Mouse (Mus musculus) forebrain, embryonic 16.5 days (tissue): ENCODE results near the gene Slc17a7. TPM values are rescaled to one million over a fixed set of nuclear protein-coding genes. Genes with fewer than 3 reads are reported as not detected.
A peak's percentile ranks its signal among the peaks of the same experiment; 100 is the strongest.

Experiments used
- ATAC-seq: fragments of 200-750 bp; cut with Nextera tagmentation; 2 replicates; pipeline ENCODE4 v1.8.0; 2017; ENCODE audit warnings: mild to moderate bottlenecking, moderate library complexity
- H3K27ac ChIP-seq: fragments of 300-500 bp; sonication (generic); 2 replicates; pipeline ENCODE4 v1.5.1; 2014; ENCODE audit warnings: low read length, control low read depth
- H3K27me3 ChIP-seq: fragments of 300-500 bp; sonication (generic); replicated peaks from 2 replicates; pipeline ENCODE4 v1.6.1; 2014; ENCODE audit warnings: low read length; ENCODE audit not compliant: control insufficient read depth, insufficient read depth
- H3K36me3 ChIP-seq: fragments of 300-500 bp; sonication (generic); 2 replicates; pipeline ENCODE4 v1.6.1; 2014; ENCODE audit not compliant: control insufficient read depth, insufficient read depth
- H3K4me1 ChIP-seq: fragments of 300-500 bp; sonication (generic); replicated peaks from 2 replicates; pipeline ENCODE4 v1.6.1; 2014; ENCODE audit warnings: low read length; ENCODE audit not compliant: control insufficient read depth, insufficient read depth
- H3K4me2 ChIP-seq: fragments of 300-500 bp; sonication (generic); 2 replicates; pipeline ENCODE4 v1.6.1; 2014; ENCODE audit warnings: mild to moderate bottlenecking, low read length, control low read depth
- H3K4me3 ChIP-seq: fragments of 300-500 bp; sonication (generic); replicated peaks from 2 replicates; pipeline ENCODE4 v1.5.1; 2014; ENCODE audit warnings: mild to moderate bottlenecking, low read length, control low read depth
- H3K9ac ChIP-seq: fragments of 300-500 bp; sonication (generic); replicated peaks from 2 replicates; pipeline ENCODE4 v1.6.1; 2014; ENCODE audit warnings: low read depth, low read length, control low read depth
- H3K9me3 ChIP-seq: fragments of 300-500 bp; sonication (generic); 2 replicates; pipeline ENCODE4 v1.6.1; 2016; ENCODE audit warnings: low read length; ENCODE audit not compliant: control insufficient read depth
- WGBS: fragments of 180-500 bp; shearing (Covaris S2); extraction: QIAGEN DNeasy Blood & Tissue Kit; methylation state at CpG from one replicate; pipeline ENCODE4 v1.1.7; 2014; 5-methylcytosine and 5-hydroxymethylcytosine counted together
- polyA plus RNA-seq: library from polyadenylated mRNA; unstranded; fragments of >200 nt; fragmentation: Nextera tagmentation; extraction: Ambion mirVana; gene quantifications from 2 replicates; pipeline ENCODE4 v1.2.1, GENCODE M21; 2015

The Slc17a7 gene
- polyA plus RNA-seq, 1 experiment from 2014 or later = 20.1 TPM

DNA sequence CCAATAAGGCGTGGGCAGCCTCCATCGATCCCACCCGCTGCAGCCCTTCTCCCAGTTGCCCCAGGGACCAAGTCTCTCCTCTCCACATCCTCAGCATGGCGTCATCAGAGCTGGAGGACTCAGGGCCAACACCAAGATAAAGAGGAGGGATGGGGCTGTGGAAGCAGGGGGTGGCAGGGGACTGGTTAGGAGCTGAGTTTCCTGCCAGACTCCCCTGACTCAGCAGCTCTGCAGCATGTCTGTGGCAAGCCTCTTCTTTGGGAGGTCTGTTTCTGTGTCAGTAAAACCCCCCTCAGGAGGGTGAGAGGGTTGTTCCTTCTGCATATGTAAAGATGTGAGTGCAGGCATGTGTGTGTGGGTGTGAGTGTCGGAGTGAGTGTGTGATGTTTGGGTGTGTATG is 33.2 kb downstream of the Slc17a7 start:
- Histone ChIP-seq H3K4me1 (peaks cover 5% of the 10 kb centered on the region), H3K36me3 (no peaks in the 10 kb centered on the region), H3K4me2 (no peak overlapping the region), H3K4me3 (no peak overlapping the region), H3K9ac (no peak overlapping the region), H3K27me3 (no peaks in the 10 kb centered on the region), H3K27ac (no peak overlapping the region), H3K9me3 (no peaks in the 10 kb centered on the region)
- 75% methylated on average over 5 of the region's 5 CpGs for WGBS
- ATAC-seq = no peak

DNA sequence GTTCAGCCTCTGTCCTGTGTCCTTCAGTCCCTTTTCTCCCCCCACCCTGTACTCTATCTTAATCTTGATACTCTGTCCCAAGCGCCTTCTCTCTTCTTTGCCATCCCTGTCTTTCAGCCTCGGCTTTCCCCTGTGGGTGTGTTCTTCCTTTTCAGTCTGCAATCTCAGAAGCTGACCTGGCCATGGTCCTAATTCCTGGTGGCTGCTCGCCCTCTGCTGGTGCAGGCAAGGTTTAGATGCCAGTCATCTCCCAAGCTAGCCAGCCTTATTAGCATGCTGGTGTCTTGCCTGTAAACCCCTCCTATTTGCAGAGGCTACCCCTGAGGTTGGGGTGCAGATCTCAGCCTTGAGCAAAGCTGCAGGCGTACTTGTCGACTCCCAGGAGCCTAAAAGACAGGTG is 34.7 kb downstream of the Slc17a7 start:
- Histone ChIP-seq H3K9me3 (no peaks in the 10 kb centered on the region), H3K4me3 (no peak overlapping the region), H3K27me3 (no peaks in the 10 kb centered on the region), H3K4me2 (peak overlapping the region; percentile 7; the same call in 1 of the 2 replicates), H3K27ac (no peak overlapping the region), H3K9ac (0 out of 2 replicates have a peak overlapping the region, but pooled peaks have one; percentile 8), H3K36me3 (no peaks in the 10 kb centered on the region), H3K4me1 (peaks cover 5% of the 10 kb centered on the region)
- peak; percentile 54 for ATAC-seq
- 10% methylated on average over 5 of the region's 5 CpGs for WGBS

GRCm38 (mm10) chr7:45198961-45199360 is 35.2 kb downstream of the Slc17a7 start:
- 75% methylated on average over 11 of the region's 11 CpGs for WGBS
- Histone ChIP-seq H3K27me3 (no peaks in the 10 kb centered on the region), H3K9me3 (no peaks in the 10 kb centered on the region), H3K36me3 (no peaks in the 10 kb centered on the region), H3K4me1 (peaks cover 5% of the 10 kb centered on the region), H3K4me2 (no peak overlapping the region), H3K27ac (no peak overlapping the region), H3K9ac (no peak overlapping the region), H3K4me3 (no peak overlapping the region)
- ATAC-seq = no peak

DNA sequence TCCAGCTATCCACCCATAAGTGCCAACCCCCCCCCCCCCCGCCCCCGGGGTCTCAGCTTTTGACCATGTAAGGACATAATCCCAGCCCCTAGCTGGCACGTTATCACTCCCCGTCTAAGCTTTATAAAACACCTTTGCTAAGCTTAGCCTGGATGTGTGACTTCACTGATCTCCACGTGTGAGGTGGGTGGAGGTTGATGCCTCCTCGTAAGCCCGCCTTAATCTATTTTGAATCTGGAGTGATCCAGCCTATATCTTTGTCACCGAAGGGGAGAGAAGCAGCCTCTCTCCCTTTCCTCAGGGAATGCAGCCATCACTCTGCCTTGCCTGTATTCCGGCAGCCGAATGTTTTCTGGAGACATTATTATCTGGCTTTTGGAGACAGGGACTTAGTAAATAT is 38.9 kb downstream of the Slc17a7 start:
- Histone ChIP-seq H3K27me3 (no peaks in the 10 kb centered on the region), H3K4me3 (no peak overlapping the region), H3K4me2 (no peak overlapping the region), H3K9ac (no peak overlapping the region), H3K9me3 (no peaks in the 10 kb centered on the region), H3K36me3 (no peaks in the 10 kb centered on the region), H3K4me1 (peaks cover 9% of the 10 kb centered on the region), H3K27ac (no peak overlapping the region)
- 63% methylated on average over 10 of the region's 10 CpGs for WGBS
- ATAC-seq = no peak

- peaks cover 4% of the 10 kb centered on the region; the same call in 1 of the 2 replicates for H3K4me1 ChIP-seq
- WGBS = 8% methylated on average over 43 of the region's 44 CpGs
- H3K4me3 ChIP-seq = peak within 1 kb of the TSS; percentile 55
- no peaks in the 10 kb centered on the region for H3K27me3 ChIP-seq
- H3K9me3 ChIP-seq = no peaks in the 10 kb centered on the region
- H3K27ac ChIP-seq = peak within 1 kb of the TSS; percentile 75
- H3K9ac ChIP-seq = peak within 1 kb of the TSS; percentile 54
- no peaks in the 10 kb centered on the region for H3K36me3 ChIP-seq
- peak within 1 kb of the TSS; percentile 67 for H3K4me2 ChIP-seq
- ATAC-seq = peak; percentile 100
These were observed 40.8 kb downstream of the Slc17a7 start, which contains the start of gene Ccdc155 for GRCm38 (mm10) chr7:45204380-45205143. Gene Ccdc155, minus strand, starts transcription at chr7:45204892.

DNA sequence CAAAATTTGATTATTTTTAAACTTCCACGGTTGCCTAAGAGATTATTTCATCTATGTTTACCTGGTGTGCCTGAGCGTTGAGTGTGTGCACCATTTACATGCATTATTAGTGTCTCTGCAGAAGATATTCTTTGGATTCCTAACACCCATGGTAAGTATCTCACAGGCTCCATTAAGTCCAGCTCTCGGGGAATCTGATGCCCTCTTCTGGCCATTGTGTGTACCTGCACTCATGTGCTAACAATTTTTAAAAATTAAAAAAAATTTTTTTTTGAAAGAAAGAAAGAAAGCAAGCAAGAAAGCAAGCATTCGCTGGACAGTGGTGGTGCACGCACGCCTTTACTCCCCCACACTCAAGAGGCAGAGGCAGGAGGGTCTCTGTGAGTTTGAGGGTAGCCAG is 44.5 kb downstream of the Slc17a7 start:
- Histone ChIP-seq H3K9me3 (no peaks in the 10 kb centered on the region; the same call in 1 of the 2 replicates), H3K4me3 (no peak overlapping the region), H3K36me3 (no peaks in the 10 kb centered on the region), H3K4me2 (no peak overlapping the region), H3K27me3 (peaks cover 15% of the 10 kb centered on the region), H3K27ac (no peak overlapping the region), H3K4me1 (peaks cover 7% of the 10 kb centered on the region; the same call in 1 of the 2 replicates), H3K9ac (no peak overlapping the region)
- no peak for ATAC-seq
- 82% methylated on average over 6 of the region's 6 CpGs for WGBS

DNA sequence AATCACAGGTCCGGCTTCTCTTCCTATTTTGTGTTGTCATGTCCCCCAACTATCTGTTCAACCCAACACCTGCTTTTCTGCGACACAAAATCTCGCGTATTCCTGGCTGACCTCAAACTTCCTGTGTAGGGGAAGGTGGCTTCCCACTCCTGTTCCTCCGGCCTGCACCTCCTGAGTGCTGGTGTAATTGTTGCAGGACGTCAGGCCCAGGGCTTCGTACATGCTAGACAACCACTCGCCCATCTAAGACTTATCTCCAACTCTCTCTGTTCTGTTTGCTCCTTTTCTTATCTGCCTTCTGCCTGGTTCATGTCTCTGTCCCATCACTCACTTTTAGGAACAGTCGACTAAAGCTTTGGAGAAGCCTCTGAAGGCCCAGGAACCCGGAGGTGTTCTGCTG is 47.3 kb downstream of the Slc17a7 start:
- Histone ChIP-seq H3K36me3 (no peaks in the 10 kb centered on the region), H3K4me1 (peaks cover 14% of the 10 kb centered on the region), H3K27me3 (peaks cover 15% of the 10 kb centered on the region), H3K4me3 (no peak overlapping the region), H3K4me2 (no peak overlapping the region), H3K9ac (no peak overlapping the region), H3K27ac (no peak overlapping the region), H3K9me3 (no peaks in the 10 kb centered on the region; the same call in 1 of the 2 replicates)
- WGBS = 80% methylated on average over 10 of the region's 10 CpGs
- ATAC-seq = no peak

GRCm38 (mm10) chr7:45211851-45212251 is 48.1 kb downstream of the Slc17a7 start, which contains the start of gene Dkkl1:
Gene Dkkl1, minus strand, starts transcription at chr7:45212147.
- Histone ChIP-seq H3K4me1 (peaks cover 21% of the 10 kb centered on the region), H3K9me3 (no peaks in the 10 kb centered on the region; the same call in 1 of the 2 replicates), H3K27me3 (peaks cover 15% of the 10 kb centered on the region), H3K4me3 (no peak within 1 kb of the TSS), H3K36me3 (no peaks in the 10 kb centered on the region), H3K4me2 (peak within 1 kb of the TSS; percentile 7; the same call in 1 of the 2 replicates), H3K27ac (no peak within 1 kb of the TSS), H3K9ac (no peak within 1 kb of the TSS)
- 5% methylated on average over 17 of the region's 17 CpGs for WGBS
- no peak for ATAC-seq

DNA sequence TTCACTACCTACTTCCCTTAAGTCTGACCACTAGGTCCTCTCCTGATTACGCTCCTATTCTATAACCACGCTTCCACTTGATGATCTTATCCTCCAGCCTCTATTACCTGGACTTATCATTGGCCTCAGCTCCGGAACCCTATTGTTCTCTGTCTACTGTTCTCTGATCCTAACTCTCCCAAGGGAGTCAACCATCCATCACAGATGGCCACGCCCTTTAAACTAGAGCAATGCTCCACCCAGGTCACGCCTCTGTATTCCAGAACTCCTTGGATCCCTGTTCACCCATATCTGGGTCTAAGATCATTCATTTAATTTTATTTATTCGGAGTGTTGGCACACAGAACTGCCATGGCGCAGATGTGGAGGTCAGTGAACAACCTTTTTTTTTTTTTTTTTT is 48.6 kb downstream of the Slc17a7 start:
- H3K4me3 ChIP-seq = no peak overlapping the region
- WGBS = 80% methylated on average over 7 of the region's 7 CpGs
- no peak overlapping the region for H3K4me2 ChIP-seq
- no peak for ATAC-seq
- peaks cover 15% of the 10 kb centered on the region for H3K27me3 ChIP-seq
- no peaks in the 10 kb centered on the region; the same call in 1 of the 2 replicates for H3K9me3 ChIP-seq
- no peaks in the 10 kb centered on the region for H3K36me3 ChIP-seq
- peaks cover 26% of the 10 kb centered on the region for H3K4me1 ChIP-seq
- no peak overlapping the region for H3K9ac ChIP-seq
- H3K27ac ChIP-seq = no peak overlapping the region
